Mouse (Mus musculus) embryonic facial prominence, embryonic 14.5 days (tissue): ENCODE data around the gene Vdac2. TPM values are rescaled to one million over a fixed set of nuclear protein-coding genes. Genes with fewer than 3 reads are reported as not detected.
A peak's percentile ranks its signal among the peaks of the same experiment; 100 is the strongest.

ENCODE experiments used
- ATAC-seq: fragments of 200-750 bp; cut with Nextera tagmentation; 2 replicates; pipeline ENCODE4 v1.8.0; 2017; ENCODE audit warnings: low read depth, moderate number of reproducible peaks, moderate TSS enrichment
- DNase-seq: peaks from one replicate; pipeline ENCODE4 v3.0.0-alpha.2; 2015; ENCODE audit warnings: low spot score
- H3K27ac ChIP-seq: fragments of 300-500 bp; sonication (generic); replicated peaks from 2 replicates; pipeline ENCODE4 v1.5.1; 2014; ENCODE audit warnings: low read depth, mild to moderate bottlenecking, low read length, moderate library complexity
- H3K27me3 ChIP-seq: fragments of 300-500 bp; sonication (generic); replicated peaks from 2 replicates; pipeline ENCODE4 v1.6.1; 2014; ENCODE audit warnings: low read length; ENCODE audit not compliant: control insufficient read depth, insufficient read depth
- H3K36me3 ChIP-seq: fragments of 300-500 bp; sonication (generic); 2 replicates; pipeline ENCODE4 v1.6.1; 2014; ENCODE audit warnings: low read length, mixed read lengths; ENCODE audit not compliant: control insufficient read depth, insufficient read depth
- H3K4me1 ChIP-seq: fragments of 300-500 bp; sonication (generic); 2 replicates; pipeline ENCODE4 v1.6.1; 2014; ENCODE audit warnings: antibody characterized with exemption, low read length; ENCODE audit not compliant: control insufficient read depth, insufficient read depth
- H3K4me2 ChIP-seq: fragments of 300-500 bp; sonication (generic); 2 replicates; pipeline ENCODE4 v1.6.1; 2014; ENCODE audit warnings: low read depth, mild to moderate bottlenecking, low read length, moderate library complexity, mixed read lengths
- H3K4me3 ChIP-seq: fragments of 300-500 bp; sonication (generic); 2 replicates; pipeline ENCODE4 v1.5.1; 2014; ENCODE audit warnings: low read depth, mild to moderate bottlenecking, low read length
- H3K9ac ChIP-seq: fragments of 300-500 bp; sonication (generic); 2 replicates; pipeline ENCODE4 v1.6.1; 2014; ENCODE audit warnings: low read depth, mild to moderate bottlenecking, low read length, moderate library complexity, mixed read lengths
- H3K9me3 ChIP-seq: fragments of 300-500 bp; sonication (generic); 2 replicates; pipeline ENCODE4 v1.6.1; 2016; ENCODE audit warnings: low read length; ENCODE audit not compliant: control insufficient read depth
- WGBS: fragments of 180-500 bp; shearing (Covaris S2); extraction: QIAGEN DNeasy Blood & Tissue Kit; methylation state at CpG from one replicate; pipeline ENCODE4 v1.1.7; 2014; 5-methylcytosine and 5-hydroxymethylcytosine counted together
- polyA plus RNA-seq: library from polyadenylated mRNA; unstranded; fragments of >200 nt; fragmentation: Nextera tagmentation; extraction: Ambion mirVana; gene quantifications from 2 replicates; pipeline ENCODE4 v1.2.1, GENCODE M21; 2014

Gene Vdac2
- polyA plus RNA-seq, 1 experiment from 2014 or later: 260 TPM

DNA sequence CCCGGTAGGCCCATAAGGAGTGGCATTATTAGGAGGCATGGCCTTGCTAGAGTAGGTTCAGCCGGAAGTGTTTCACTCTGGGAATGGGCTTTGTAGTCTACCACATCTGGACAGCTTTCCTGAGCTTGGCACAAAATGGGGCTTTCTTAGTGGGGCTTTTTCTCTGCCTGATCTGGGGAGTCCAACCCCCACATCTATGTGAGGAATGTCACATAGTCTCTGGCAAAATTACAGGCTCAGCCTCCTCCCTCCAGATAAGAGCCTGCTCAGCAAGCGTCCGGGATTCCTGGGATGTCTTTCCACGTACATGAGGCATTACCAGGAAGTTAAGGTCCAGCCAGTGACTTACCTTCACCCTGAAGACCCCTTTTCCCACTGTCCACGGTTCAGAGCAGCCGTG lies 1.1 kb upstream of the Vdac2 start:
- Histone ChIP-seq H3K4me2 (no peak overlapping the region), H3K27ac (no peak overlapping the region), H3K4me1 (peaks cover 6% of the 10 kb centered on the region; the same call in 1 of the 2 replicates), H3K27me3 (no peaks in the 10 kb centered on the region), H3K36me3 (no peaks in the 10 kb centered on the region), H3K9ac (no peak overlapping the region), H3K4me3 (no peak overlapping the region), H3K9me3 (no peaks in the 10 kb centered on the region)
- 66% methylated on average over 7 of the region's 7 CpGs for WGBS
- DNase-seq: peak; percentile 15
- no peak for ATAC-seq

DNA sequence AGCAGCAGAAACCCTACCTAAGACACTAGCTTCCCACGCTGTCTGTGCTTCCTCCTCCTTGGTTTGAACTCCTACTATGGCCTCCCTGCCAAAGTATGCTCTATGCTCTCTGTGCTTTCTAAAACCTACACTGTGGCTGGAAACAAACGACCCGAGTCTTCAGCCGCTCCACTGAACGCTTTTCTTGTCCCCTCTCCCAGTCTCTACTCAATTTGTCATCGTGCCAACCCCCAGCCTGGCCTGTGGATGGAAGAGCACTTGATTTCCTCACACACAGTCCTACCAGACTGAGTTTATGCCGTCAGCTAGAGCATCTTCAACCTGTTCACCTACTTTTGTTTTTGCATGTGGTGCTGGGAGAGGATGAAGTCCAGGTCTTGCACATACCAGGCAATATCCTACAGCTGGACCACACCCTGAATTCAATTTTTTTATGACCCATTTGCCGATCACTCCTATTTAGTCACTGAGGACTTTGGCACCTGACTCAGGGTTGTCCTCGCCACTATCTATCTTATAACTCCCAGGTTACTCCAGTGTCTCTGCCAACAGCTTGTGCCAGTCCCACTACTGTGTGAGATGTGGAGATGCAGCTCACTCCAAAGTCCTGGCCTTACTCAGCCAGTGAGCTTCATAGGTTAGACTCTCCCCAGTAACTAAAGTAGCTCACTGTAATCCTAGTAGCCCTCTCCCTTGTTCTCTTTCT lies 901 bp downstream of the Vdac2 start:
- Histone ChIP-seq H3K27ac (no peak overlapping the region), H3K36me3 (no peaks in the 10 kb centered on the region), H3K27me3 (no peaks in the 10 kb centered on the region), H3K4me2 (no peak overlapping the region), H3K4me1 (peaks cover 6% of the 10 kb centered on the region; the same call in 1 of the 2 replicates), H3K9me3 (no peaks in the 10 kb centered on the region), H3K4me3 (no peak overlapping the region), H3K9ac (no peak overlapping the region)
- DNase-seq (no peak), ATAC-seq (no peak)
- 83% methylated on average over 9 of the region's 9 CpGs for WGBS

DNA sequence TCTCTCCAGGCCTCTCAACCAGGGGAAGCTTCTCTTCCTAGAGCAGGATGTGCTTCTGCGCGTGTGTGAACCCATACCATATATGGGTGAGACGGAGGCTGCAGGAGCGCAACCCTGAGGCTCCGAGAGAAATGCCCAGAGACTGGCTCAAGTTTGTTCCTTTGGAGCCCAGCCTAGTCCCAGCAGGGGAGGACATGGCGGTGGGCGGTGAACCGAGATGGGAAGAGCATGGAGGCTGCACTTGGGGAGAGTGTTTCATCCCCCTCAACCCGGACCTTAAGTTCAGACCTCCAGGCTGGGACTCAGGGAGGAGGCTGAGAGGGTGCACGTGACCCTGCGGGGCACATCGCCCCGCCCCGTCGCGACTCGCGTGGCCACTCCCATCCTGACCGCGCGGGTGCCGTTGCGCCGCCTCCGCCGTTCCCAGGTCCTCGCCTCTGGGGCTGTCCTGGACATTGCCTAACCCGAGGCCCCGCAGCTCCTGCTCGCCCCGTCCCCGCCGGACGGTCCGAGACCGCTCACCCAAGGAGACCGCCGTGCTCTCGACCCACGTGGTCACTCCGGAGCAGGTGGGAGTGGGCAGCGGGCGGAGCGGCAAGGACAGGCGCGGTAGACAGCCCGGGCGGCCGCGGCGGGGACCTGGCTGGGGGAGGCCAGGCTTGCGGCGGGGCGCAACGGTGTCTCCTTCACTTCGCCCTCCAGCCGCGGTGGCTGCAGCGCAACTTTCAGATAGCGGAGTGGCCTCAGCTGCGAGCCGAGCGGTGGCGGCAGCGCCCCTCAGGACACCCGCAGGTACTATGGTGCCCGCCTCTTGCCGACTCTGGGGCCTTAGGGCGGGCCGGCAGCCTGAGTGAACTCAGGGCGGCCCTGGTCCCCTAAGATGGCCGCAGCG lies 6.1 kb downstream of the Vdac2 start:
- H3K9ac ChIP-seq: peak overlapping the region; percentile 94
- H3K27me3 ChIP-seq: no peaks in the 10 kb centered on the region
- H3K4me1 ChIP-seq: peaks cover 11% of the 10 kb centered on the region; the same call in 1 of the 2 replicates
- H3K4me2 ChIP-seq: peak overlapping the region; percentile 88
- peak; percentile 98 for ATAC-seq
- DNase-seq: peak; percentile 97
- H3K4me3 ChIP-seq: peak overlapping the region; percentile 93
- peak overlapping the region; percentile 94 for H3K27ac ChIP-seq
- H3K36me3 ChIP-seq: peaks cover 26% of the 10 kb centered on the region
- no peaks in the 10 kb centered on the region for H3K9me3 ChIP-seq
- WGBS: 0% methylated on average over 5 of the region's 73 CpGs

DNA sequence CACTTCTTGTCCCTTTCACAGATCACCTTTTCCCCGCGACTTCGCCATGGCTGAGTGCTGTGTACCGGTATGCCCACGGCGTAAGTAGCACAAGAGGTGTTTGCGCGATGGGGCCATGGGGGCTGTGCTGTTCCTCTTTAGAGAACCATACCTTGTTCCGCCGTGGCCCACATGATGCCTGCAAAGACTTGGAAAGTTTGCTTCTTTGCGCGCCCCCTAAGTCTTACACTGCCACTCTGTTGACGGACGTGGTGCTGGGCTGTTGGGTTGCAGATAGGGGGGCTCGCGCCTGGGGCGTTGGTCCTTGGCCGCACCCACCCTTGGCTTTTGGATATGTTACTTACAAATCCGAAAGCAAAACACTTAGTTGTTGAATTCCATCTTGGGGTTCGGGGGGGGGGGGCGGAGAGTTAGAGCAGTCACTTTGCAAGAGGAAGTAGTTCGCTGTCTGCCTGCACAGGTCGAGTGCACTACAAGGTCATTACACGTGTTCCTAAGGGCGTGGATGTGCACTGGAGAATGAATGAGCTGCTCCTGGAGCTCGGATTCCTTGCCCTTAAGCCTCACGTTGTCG lies 6.9 kb downstream of the Vdac2 start:
- no peaks in the 10 kb centered on the region for H3K27me3 ChIP-seq
- peak overlapping the region; percentile 88 for H3K4me2 ChIP-seq
- peak overlapping the region; percentile 93 for H3K4me3 ChIP-seq
- no peaks in the 10 kb centered on the region for H3K9me3 ChIP-seq
- ATAC-seq (peak; percentile 1; the same call in 1 of the 2 replicates), DNase-seq (no peak)
- H3K36me3 ChIP-seq: peaks cover 32% of the 10 kb centered on the region
- H3K4me1 ChIP-seq: peaks cover 11% of the 10 kb centered on the region; the same call in 1 of the 2 replicates
- peak overlapping the region; percentile 94 for H3K27ac ChIP-seq
- WGBS: under 1% methylated on average over 27 of the region's 28 CpGs
- H3K9ac ChIP-seq: peak overlapping the region; percentile 94

DNA sequence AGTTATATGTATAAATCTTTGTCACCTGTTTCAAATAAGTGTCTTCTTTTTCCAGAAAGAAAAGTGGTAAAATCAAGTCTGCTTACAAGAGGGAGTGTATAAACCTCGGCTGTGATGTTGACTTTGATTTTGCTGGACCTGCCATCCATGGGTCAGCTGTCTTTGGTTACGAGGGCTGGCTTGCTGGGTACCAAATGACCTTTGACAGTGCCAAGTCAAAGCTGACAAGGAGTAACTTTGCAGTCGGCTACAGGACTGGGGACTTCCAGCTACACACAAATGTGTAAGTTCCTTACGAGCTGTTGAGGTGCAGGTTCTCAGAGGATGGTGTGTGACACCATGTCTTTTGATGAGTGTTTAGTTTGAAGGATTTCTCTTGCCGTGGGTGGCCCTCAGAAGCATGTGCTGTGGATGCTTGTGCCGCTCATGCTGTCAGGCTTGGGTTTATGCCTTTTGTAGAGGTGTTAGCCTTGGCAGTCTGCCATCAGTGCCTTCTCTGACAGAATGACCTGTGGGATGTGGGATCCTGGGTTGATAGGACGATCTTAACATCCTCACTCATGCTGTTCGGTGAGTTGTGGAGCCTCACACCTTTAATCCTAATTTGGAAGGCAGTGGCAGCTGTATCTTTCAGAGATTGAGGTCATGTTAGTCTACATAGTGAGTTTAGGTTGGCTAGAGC lies 13.4 kb downstream of the Vdac2 start:
- Histone ChIP-seq H3K4me2 (no peak overlapping the region), H3K4me3 (no peak overlapping the region), H3K4me1 (no peaks in the 10 kb centered on the region), H3K27ac (no peak overlapping the region), H3K9ac (no peak overlapping the region), H3K9me3 (no peaks in the 10 kb centered on the region), H3K36me3 (peaks cover 96% of the 10 kb centered on the region), H3K27me3 (no peaks in the 10 kb centered on the region)
- 84% methylated on average over 8 of the region's 8 CpGs for WGBS
- ATAC-seq: no peak
- DNase-seq: no peak

DNA sequence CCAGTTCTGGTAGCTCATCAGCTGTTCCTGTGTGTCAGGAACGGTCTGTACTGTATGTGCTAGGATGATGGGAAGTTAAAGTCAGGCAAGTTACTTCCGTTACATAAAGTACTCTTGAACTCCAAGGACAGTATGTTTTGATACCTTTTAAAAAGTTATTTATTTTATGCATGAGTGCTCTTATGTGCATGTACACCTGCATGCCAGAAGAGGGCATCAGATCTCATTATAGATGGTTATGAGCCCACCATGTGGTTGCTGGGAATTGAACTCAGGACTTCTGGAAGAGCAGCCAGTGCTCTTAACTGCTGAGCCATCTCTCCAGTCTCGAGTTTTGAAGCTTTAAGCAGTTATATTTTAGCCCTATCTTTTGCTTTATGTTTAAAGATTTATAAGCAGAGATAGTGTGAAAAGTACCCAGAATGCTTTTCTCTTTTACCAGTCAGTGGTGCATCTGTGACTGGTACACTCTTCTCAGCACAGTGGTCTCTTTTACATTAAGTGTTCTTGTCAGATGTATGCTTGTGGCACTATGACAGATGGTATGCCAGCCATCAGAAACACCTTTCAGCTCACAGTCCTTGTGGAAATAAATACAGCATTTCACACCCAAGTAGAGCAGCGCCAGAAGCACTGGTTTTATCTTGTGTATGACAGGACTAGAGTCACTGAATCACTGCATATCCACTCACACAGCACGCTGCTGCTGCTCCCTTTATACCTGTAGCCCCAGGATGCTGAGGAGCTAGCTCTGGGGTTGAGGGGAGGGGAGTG lies 17.0 kb downstream of the Vdac2 start:
- DNase-seq (no peak), ATAC-seq (no peak)

DNA sequence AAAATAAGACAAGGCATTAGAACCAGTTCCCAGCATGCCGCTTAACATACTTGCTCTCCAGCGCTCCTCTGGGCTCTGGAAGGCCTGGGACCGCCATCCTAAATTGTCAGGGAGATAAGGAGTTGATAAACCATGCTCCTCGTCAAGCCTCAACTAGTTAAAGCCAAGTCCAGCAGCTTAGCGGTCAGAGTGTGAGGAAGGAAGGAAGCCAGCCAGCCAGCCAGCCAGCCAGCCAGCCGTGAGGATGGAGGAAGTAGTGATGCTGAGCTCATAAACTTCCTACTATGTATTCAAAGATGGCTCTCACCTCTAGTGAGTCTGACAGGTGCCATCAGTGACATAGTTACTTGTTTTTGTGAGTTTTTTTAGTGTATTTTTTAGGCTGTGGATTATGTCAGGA lies 18.2 kb downstream of the Vdac2 start:
- no peak for DNase-seq
- Histone ChIP-seq H3K9me3 (no peaks in the 10 kb centered on the region), H3K27me3 (no peaks in the 10 kb centered on the region), H3K4me1 (peaks cover 8% of the 10 kb centered on the region; the same call in 1 of the 2 replicates), H3K36me3 (peaks cover 84% of the 10 kb centered on the region), H3K9ac (no peak overlapping the region), H3K4me2 (no peak overlapping the region), H3K27ac (no peak overlapping the region), H3K4me3 (no peak overlapping the region)
- 84% methylated on average over 6 of the region's 6 CpGs for WGBS
- no peak for ATAC-seq

More for the DNA sequence above, 17.0 kb downstream of the Vdac2 start:
- H3K9me3 ChIP-seq: no peaks in the 10 kb centered on the region
- 88% methylated on average over 5 of the region's 5 CpGs for WGBS
- H3K4me2 ChIP-seq: no peak overlapping the region
- no peak overlapping the region for H3K9ac ChIP-seq
- H3K36me3 ChIP-seq: peaks cover 97% of the 10 kb centered on the region
- peaks cover 2% of the 10 kb centered on the region; the same call in 1 of the 2 replicates for H3K4me1 ChIP-seq
- no peaks in the 10 kb centered on the region for H3K27me3 ChIP-seq
- H3K27ac ChIP-seq: no peak overlapping the region
- no peak overlapping the region for H3K4me3 ChIP-seq
